Mouse (Mus musculus): ENCODE results near the gene Josd2. TPM values are rescaled to one million over a fixed set of nuclear protein-coding genes. Genes with fewer than 3 reads are reported as not detected.

Gene Josd2
- 26.4 and 62.3 TPM in 2 replicates for total RNA-seq (2014; fragmentation: Nextera tagmentation)
- 15.9 and 31.2 TPM in 2 replicates for total RNA-seq (2017)

DNA sequence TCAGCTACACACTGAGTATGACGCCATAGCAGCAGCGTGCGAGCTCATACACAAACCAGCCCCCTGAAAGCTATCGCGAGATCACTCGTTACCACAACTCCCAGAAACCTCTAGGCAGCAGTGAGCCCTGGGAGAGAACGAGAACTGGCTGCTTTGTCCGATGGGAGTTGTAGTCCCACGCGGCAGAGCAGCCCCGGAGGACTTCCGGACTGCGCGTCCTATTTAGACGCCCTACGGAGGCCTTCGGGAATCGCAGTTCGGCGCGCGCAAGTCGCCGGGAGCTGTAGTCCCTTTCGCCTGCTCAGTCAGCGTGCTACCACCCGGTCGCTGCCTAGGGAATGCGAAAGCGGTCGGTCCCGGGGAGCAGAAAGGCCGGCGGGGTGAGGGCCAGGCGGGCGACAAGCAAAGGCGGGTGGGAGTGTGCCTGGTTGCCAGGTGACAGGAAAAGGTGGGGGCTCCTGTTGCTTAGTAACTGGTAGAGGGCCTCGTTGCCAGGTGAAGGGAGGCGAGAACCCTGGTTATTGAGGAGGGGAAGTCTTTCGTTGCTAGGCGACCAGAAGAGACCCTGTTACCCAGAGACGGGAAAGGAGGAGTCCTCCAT lies at the start of gene Josd2:
Gene Josd2, plus strand, starts transcription at position 170 of the 601 bp plus-strand sequence.
- peak; percentile 92 for ATAC-seq (replicated peaks; ENCODE audit: poor library complexity, severe bottlenecking)

DNA sequence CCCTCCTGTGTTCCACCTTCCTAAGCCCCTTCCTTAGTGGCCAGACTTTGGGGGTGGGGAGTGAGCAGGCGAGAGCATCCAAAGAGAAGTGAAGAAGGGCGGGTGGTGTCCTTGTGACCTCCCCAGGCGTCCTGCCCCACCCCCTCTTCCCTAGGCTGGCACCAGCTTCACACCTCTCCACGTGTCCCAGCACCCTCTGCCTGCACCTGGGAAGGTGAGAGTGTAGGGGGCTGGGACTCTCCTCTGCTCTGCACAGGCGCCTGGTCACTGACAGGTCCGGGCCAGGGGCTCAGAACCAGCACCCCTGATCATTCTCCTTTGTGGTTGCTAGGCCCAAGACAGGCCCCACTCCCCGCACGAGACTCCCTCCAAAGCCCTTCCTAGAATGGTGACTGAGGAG lies 40.1 kb upstream of the Josd2 start:
- ATAC-seq (replicated peaks; ENCODE audit: poor library complexity, severe bottlenecking): no peak

DNA sequence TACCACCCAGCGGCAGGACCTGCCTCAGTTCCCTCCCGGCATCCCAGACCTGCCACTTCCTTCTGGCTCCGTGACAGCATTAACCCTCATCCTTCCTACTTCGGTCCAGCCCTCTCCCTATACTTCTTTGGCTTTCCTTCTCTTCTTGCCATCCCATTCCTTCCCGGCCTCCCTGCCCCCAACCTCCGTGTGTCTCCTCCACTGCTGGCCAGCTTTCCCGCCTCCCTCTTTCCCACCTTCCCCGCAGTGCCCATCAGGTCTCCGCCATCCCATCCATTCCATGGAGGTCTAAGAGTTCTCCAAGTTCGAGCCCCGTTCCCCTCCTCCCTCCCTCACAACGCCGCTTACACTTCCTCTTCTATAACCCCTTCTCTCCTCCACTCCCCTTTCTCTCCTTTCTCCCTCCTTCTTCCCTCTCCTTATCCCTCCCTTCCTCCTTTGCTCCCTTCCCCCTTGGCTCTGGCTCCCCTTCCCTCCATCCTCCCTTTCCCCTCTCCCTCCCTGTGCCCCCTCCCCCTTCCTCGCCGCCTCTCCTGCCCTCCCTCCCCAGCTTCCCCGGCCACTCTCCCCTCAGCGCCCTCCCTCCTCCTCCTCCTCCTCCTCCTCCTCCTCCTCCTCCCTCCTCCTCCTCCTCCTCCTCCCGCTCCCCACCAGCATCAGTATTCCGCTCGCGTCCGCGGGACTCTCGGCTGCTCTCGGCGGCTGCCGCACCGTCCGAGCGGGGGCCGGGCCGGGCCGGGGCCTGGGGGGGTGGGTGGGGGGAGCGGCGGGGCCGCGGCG lies 39.4 kb upstream of the Josd2 start:
- peak; percentile 28 for ATAC-seq (replicated peaks; ENCODE audit: poor library complexity, severe bottlenecking)

GRCm38 (mm10) chr7:44428968-44429521 lies 38.7 kb upstream of the Josd2 start, which contains the start of gene Lrrc4b:
Lrrc4b (plus strand) TSS chr7:44429018.
- ATAC-seq (replicated peaks; ENCODE audit: poor library complexity, severe bottlenecking): no peak

- peak; percentile 54 for ATAC-seq (replicated peaks; ENCODE audit: poor library complexity, severe bottlenecking)
Observed at GRCm38 (mm10) chr7:44429534-44430488, 38.0 kb upstream of the Josd2 start.

DNA sequence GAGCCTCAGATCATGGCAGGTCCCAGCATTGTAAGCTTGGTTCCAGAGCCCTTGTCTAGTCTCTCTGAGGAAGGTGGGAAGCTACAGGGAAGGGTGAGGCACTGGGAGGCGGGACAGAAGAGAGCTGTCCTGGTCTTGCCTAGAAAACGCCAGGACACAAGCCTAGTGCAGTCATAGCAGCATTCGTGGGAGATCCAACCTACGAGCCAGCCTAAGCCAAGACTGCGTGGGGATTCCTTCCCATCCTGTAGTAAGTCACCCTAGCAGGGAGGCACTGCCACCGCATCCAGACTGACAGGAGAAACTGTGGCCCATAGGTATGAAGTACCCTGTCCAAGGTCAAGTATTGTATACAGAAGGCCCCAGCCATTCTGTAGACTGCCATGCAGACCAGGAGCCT lies 35.2 kb upstream of the Josd2 start:
- ATAC-seq (replicated peaks; ENCODE audit: poor library complexity, severe bottlenecking): no peak

DNA sequence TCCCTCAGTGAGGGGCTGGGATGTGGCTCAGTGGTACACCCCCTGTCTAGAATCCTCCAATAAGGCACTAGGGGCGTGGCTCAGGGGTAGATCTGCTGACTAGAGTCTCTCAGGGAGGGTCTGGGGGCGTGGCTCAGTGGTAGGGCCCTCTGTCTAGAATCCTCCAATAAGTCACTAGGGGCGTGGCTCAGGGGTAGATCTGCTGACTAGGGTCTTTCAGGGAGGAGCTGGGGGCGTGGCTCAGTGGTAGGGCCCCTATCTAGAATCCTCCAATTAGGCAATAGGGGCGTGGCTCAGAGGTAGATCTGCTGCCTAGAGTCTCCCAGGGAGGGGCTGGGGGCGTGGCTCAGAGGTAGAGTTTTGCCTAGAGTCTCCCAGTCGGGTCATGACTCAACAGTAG lies 34.4 kb upstream of the Josd2 start:
- ATAC-seq (replicated peaks; ENCODE audit: poor library complexity, severe bottlenecking): peak; percentile 37

- no peak for ATAC-seq (replicated peaks; ENCODE audit: poor library complexity, severe bottlenecking)
Observed at GRCm38 (mm10) chr7:44434089-44434488, 33.7 kb upstream of the Josd2 start.

GRCm38 (mm10) chr7:44435796-44436195 lies 32.0 kb upstream of the Josd2 start:
- ATAC-seq (replicated peaks; ENCODE audit: poor library complexity, severe bottlenecking): no peak

DNA sequence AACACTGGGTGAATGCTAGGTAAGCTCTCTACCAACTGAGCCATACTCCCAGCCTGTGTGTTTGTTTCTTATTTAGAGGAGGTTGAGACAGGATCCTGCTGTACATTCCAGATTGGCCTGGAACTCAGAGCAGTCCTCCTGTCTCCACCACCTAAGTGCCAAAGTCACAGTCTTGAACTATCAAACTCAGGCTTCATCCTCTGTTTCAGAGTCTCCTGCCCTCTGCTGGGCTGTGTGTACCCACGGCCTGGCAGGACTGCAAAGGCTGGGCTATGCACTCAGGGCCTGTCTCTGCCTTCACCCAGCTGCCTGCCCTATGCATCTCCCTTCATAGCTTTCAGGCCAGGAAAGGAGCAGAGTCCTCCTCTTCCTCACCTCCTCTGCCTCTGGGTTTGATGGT lies 31.5 kb upstream of the Josd2 start:
- ATAC-seq (replicated peaks; ENCODE audit: poor library complexity, severe bottlenecking): no peak

DNA sequence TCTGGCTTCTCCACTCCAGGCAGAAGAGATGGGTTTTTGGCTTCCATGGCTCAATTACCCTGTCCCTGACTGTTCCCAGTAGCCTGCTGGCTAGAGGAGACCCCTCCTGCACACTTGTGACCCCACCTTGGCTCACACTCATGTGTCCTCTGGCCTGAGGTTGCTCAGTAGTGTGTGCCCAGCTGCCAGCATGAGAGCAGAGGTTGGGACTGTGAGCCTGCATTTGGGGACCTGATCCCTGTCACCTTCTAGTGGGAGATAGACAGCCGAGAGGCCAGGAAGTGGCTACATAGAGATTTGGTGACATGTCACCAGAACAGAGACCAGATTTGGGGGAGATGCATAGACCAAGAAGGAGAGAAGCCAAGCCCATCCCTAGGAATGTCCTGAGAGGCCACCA lies 30.6 kb upstream of the Josd2 start:
- ATAC-seq (replicated peaks; ENCODE audit: poor library complexity, severe bottlenecking): no peak

- no peak for ATAC-seq (replicated peaks; ENCODE audit: poor library complexity, severe bottlenecking)
Observed at GRCm38 (mm10) chr7:44437933-44438332, 29.8 kb upstream of the Josd2 start.

DNA sequence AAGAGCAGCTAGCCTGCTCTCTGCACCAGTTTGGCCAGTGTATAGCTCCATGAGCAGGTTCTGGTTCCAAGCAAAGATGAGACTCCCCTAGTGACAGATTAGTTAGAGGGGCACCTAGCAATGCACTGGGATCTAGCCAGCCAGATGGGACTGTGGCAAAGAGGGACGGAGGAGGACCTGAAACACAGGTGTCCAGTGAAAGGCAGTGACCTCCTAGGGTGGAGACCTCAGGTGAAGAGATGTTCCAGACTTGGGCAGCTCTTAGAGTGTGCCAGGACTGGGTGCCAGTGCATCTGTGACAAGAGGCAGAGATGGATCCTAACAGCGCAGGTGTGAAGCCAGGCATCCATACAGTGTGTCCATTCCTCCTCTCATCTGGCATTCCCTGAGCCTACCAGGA lies 28.1 kb upstream of the Josd2 start:
- no peak for ATAC-seq (replicated peaks; ENCODE audit: poor library complexity, severe bottlenecking)

GRCm38 (mm10) chr7:44440479-44440878 lies 27.3 kb upstream of the Josd2 start:
- ATAC-seq (replicated peaks; ENCODE audit: poor library complexity, severe bottlenecking): no peak

GRCm38 (mm10) chr7:44441180-44441579 lies 26.6 kb upstream of the Josd2 start:
- no peak for ATAC-seq (replicated peaks; ENCODE audit: poor library complexity, severe bottlenecking)

DNA sequence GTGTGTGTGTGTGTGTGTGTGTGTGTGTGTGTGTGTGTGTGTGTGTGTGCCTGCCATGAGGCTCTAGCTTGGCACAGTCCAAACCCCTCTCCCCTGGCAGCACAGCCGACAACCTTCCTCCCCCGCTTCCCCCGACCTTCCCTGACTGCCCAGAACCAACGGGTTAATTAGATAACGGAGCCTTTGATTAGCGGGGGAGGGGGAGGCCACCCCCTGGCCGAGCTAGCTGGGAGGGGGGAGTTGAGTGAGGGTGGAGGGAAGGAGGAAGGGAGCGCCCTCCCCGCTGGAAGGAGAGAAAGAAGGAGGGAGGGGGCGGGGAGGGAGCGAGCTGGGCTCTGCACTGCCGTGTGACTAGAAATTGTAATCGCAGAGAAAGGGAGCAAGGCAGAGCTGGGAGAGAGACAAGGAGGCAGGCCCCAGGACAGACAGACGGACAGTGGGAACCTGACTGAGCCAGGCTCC lies 26.1 kb upstream of the Josd2 start:
- no peak for ATAC-seq (replicated peaks; ENCODE audit: poor library complexity, severe bottlenecking)

DNA sequence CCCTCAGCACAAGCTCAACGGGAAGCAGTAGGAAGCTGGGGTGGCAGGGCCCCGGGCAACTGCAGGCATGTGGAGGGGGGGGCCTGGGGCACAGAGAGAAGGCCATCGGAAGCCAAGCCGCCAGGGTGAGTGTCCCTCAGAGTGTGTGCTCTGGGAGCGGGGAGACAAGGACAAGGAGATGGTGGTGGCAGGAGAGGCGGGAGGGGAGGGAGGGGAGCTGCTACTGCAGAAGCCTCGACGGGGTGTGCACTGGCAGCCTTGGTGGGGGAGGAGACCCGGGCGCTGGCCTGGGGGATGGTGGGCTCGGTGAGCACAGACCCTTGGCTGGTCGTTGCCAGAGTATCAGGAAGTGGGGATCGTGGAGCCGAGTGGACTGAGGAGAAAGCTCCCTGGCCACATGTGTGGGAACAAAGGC lies 25.4 kb upstream of the Josd2 start:
- ATAC-seq (replicated peaks; ENCODE audit: poor library complexity, severe bottlenecking): no peak

DNA sequence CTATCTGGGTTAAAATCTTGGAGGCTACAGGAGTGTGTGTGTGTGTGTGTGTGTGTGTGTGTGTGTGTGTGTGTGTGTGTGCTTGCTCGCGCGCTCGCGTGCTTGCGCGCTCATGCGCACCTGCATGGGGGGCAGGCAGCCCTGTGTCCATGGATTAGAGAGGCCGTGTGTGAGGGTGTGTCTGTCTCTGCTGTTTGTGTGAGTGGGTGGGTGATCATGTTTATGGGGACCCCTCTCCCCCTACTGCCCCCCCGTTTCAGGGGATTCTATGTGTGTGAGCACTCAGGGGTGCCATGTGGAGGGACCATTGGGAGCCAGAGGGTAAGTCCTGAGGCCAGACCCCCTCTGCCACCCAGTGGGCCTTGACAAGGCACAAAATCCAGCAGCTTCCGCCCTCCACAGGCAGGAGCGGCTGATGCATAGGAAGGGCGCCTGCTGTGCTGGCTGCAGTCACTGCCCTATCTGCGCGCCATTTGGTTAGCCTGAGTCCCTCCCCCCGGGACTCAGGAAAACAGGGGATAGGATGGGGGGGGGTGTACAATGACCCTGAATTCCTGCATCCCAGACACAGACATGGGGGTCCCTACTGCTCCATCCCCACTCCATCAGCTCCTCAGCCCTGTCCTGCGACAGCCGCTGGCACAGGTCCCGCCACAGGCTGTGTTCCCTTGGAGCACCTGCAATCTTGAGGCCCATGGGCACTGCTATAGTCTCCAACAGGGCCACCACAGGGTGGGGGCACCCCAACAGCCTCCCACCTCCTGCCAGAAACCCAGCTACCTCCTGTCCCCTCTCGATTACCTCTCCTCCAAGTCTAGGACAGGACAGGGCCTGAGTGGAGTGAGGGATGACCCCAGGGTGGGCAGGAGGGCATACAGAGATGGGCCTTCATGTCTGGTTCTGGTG lies 24.3 kb upstream of the Josd2 start:
- no peak for ATAC-seq (replicated peaks; ENCODE audit: poor library complexity, severe bottlenecking)

GRCm38 (mm10) chr7:44444886-44445527 lies 22.8 kb upstream of the Josd2 start:
- no peak for ATAC-seq (replicated peaks; ENCODE audit: poor library complexity, severe bottlenecking)
